Mouse (Mus musculus): Measurements from ENCODE around the gene Tacc2.

The Tacc2 gene

GRCm38 (mm10) chr7:130807749-130808148, 230.5 kb downstream of the Tacc2 start:
- in situ Hi-C loops (cut with MboI, MseI), result no loop called here

GRCm38 (mm10) chr7:130808694-130809093, 231.5 kb downstream of the Tacc2 start:
- in situ Hi-C loops (cut with MboI, MseI), result no loop called here

GRCm38 (mm10) chr7:130810238-130810637, 233.0 kb downstream of the Tacc2 start:
- in situ Hi-C loops (cut with MboI, MseI), result no loop called here

GRCm38 (mm10) chr7:130812407-130812806, 235.2 kb downstream of the Tacc2 start:
- in situ Hi-C loops (cut with MboI, MseI), result no loop called here

Data from T-helper 1 cell (primary cell).